In the genomic region with DNA sequence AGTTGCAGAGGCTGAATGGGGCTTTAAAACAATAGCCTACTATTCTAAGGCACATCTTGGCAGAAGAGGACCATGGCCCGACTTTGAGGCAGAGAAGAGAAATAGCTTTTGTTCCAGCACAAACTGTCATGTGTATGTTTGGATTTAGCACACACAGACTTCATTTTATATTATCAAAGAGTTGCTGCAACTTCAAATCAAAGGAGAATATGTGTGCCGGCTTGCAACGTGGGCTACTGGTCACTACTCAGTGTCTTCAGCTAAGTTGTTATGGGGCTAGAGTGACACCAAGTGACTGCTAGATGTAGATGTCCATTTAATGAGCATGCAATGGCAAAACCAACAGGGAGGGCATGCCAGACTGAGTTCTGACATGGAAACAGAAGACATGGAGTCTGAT, we compare ENCODE assay signal across 9 mouse cellular contexts. TPM values are rescaled to one million over a fixed set of nuclear protein-coding genes. Genes with fewer than 3 reads are reported as not detected.
DNase-seq lines count a peak whose midpoint lies in the region; ATAC-seq and TF ChIP-seq lines count a peak whose summit lies in the region.
"Had no signal": no experiment of that assay in that cellular context is flagged by ENCODE, and none has a peak within 500 bp of the region (broad histone marks: within the 10 kb centered on the region; RNA-seq: fewer than 3 reads in every experiment).

No protein-coding gene starts in this region.

- H3K4me3 ChIP-seq in liver, postnatal 0 days (ENCODE audit: low read depth, low read length), result no peak overlapping the region
- no peak overlapping the region for H3K4me3 ChIP-seq in liver, embryonic 12.5 days
- no peak overlapping the region for H3K4me3 ChIP-seq in hindbrain, embryonic 12.5 days
- H3K4me3 ChIP-seq: midbrain, embryonic 12.5 days had no signal

- no peak overlapping the region for H3K9ac ChIP-seq in liver, postnatal 0 days (replicated peaks)
- H3K9ac ChIP-seq in liver, embryonic 12.5 days, result no peak overlapping the region
- H3K9ac ChIP-seq in hindbrain, embryonic 12.5 days, result no peak overlapping the region
- H3K9ac ChIP-seq: midbrain, embryonic 12.5 days had no signal

- no peaks in the 10 kb centered on the region for H3K4me1 ChIP-seq in liver, postnatal 0 days (ENCODE audit: insufficient read depth)
- no peaks in the 10 kb centered on the region for H3K4me1 ChIP-seq in liver, embryonic 12.5 days
- H3K4me1 ChIP-seq in hindbrain, embryonic 12.5 days, result no peaks in the 10 kb centered on the region
- H3K4me1 ChIP-seq: midbrain, embryonic 12.5 days had no signal

- peak; percentile 88 for ATAC-seq in frontal cortex, adult (ENCODE audit: low TSS enrichment)
- ATAC-seq in liver, postnatal 0 days, result peak; percentile 38; the same call in 1 of the 2 replicates
- no peak for ATAC-seq in liver, embryonic 12.5 days
- ATAC-seq in hindbrain, embryonic 12.5 days (ENCODE audit: low FRiP score), result no peak

- no peak for DNase-seq in frontal cortex, postnatal 10 days (ENCODE audit: low spot score in 2 of 2)
- DNase-seq in liver, postnatal 0 days, result no peak
- peak; percentile 5 for DNase-seq in embryo, embryonic 10.5 days (ENCODE audit: low spot score)
- DNase-seq in retina, postnatal 1 day, result peak; percentile 69
- DNase-seq in thymus, postnatal 4 days, result no peak

- no peak for TF ChIP-seq EP300 in liver, postnatal 0 days (IDR thresholded peaks at IDR 0.05; ENCODE audit: low read depth)

- WGBS in liver, postnatal 0 days (ENCODE audit: insufficient replicate concordance), result 56% methylated on average over 3 of the region's 3 CpGs
- WGBS in liver, embryonic 12.5 days (ENCODE audit: insufficient replicate concordance), result 56% methylated on average over 3 of the region's 3 CpGs
- 58% methylated on average over 3 of the region's 3 CpGs for WGBS in hindbrain, embryonic 12.5 days

- no peaks in the 10 kb centered on the region for H3K9me3 ChIP-seq in liver, postnatal 0 days (ENCODE audit: low read length)
- H3K9me3 ChIP-seq in liver, embryonic 12.5 days (replicated peaks), result no peaks in the 10 kb centered on the region
- H3K9me3 ChIP-seq in hindbrain, embryonic 12.5 days (replicated peaks), result no peaks in the 10 kb centered on the region
- H3K9me3 ChIP-seq: midbrain, embryonic 12.5 days had no signal

- TF ChIP-seq CTCF in liver, postnatal 0 days (IDR thresholded peaks at IDR 0.05; ENCODE audit: low read depth), result peak; percentile 56

- H3K27ac ChIP-seq in liver, postnatal 0 days (ENCODE audit: low read depth), result no peak overlapping the region
- no peak overlapping the region for H3K27ac ChIP-seq in liver, embryonic 12.5 days
- no peak overlapping the region for H3K27ac ChIP-seq in hindbrain, embryonic 12.5 days
- H3K27ac ChIP-seq: midbrain, embryonic 12.5 days had no signal

- no peaks in the 10 kb centered on the region; the same call in 1 of the 2 replicates for H3K36me3 ChIP-seq in liver, postnatal 0 days (replicated peaks; ENCODE audit: insufficient read depth, low read length)
- no peaks in the 10 kb centered on the region for H3K36me3 ChIP-seq in liver, embryonic 12.5 days
- H3K36me3 ChIP-seq in hindbrain, embryonic 12.5 days, result 0 out of 2 replicates have a peak, but pooled peaks cover 6% of the 10 kb centered on the region

- H3K27me3 ChIP-seq in liver, postnatal 0 days (ENCODE audit: insufficient read depth, low read length), result no peaks in the 10 kb centered on the region
- H3K27me3 ChIP-seq in liver, embryonic 12.5 days (replicated peaks), result no peaks in the 10 kb centered on the region
- H3K27me3 ChIP-seq in hindbrain, embryonic 12.5 days, result no peaks in the 10 kb centered on the region
- H3K27me3 ChIP-seq: midbrain, embryonic 12.5 days had no signal

- H3K4me2 ChIP-seq in liver, postnatal 0 days (ENCODE audit: low read depth, low read length), result no peak overlapping the region
- no peak overlapping the region for H3K4me2 ChIP-seq in liver, embryonic 12.5 days
- H3K4me2 ChIP-seq in hindbrain, embryonic 12.5 days (replicated peaks), result no peak overlapping the region
- H3K4me2 ChIP-seq: midbrain, embryonic 12.5 days had no signal

RNA-seq across cellular contexts. Expression of a gene that starts 46.1 kb away (rescaled TPM):
- 3.7 and 3.9 TPM in 2 replicates for polyA plus RNA-seq in liver, postnatal 0 days (2015; fragmentation: Nextera tagmentation; extraction: Ambion mirVana)
- 15.5 and 16.1 TPM in 2 replicates for polyA plus RNA-seq in liver, embryonic 12.5 days (2016; fragmentation: Nextera tagmentation; extraction: Ambion mirVana)
- polyA plus RNA-seq in hindbrain, embryonic 12.5 days (2016; fragmentation: Nextera tagmentation; extraction: Ambion mirVana), result 13.3 and 13.5 TPM in 2 replicates

RNA-seq across cellular contexts. Expression of a gene that starts 46.3 kb away (rescaled TPM):
- polyA plus RNA-seq in liver, postnatal 0 days (2015; fragmentation: Nextera tagmentation; extraction: Ambion mirVana), result 10.2 and 11.5 TPM in 2 replicates
- polyA plus RNA-seq in liver, embryonic 12.5 days (2016; fragmentation: Nextera tagmentation; extraction: Ambion mirVana), result 18.2 and 20.0 TPM in 2 replicates
- polyA plus RNA-seq in hindbrain, embryonic 12.5 days (2016; fragmentation: Nextera tagmentation; extraction: Ambion mirVana), result 23.2 and 24.7 TPM in 2 replicates

Comparison
In these comparisons a context has a peak if more than half of its experiments do, and no peak if none do; other contexts are left out.
1. ATAC-seq: peak in frontal cortex, adult (single experiment) and liver, postnatal 0 days (single experiment); none in liver, embryonic 12.5 days (single experiment) and hindbrain, embryonic 12.5 days (single experiment).
2. DNase-seq: peak in embryo, embryonic 10.5 days (single experiment) and retina, postnatal 1 day (single experiment); none in frontal cortex, postnatal 10 days (0 of 2), liver, postnatal 0 days (single experiment) and thymus, postnatal 4 days (single experiment).